Mouse (Mus musculus): Measurements from ENCODE around the gene Cmss1. TPM values are rescaled to one million over a fixed set of nuclear protein-coding genes. Genes with fewer than 3 reads are reported as not detected.

Gene Cmss1
- polyA plus RNA-seq, 1 experiment from 2014 or later, result 67.3 TPM

GRCm38 (mm10) chr16:57479776-57480175, 126.9 kb downstream of the Cmss1 start:
- H3K27me3 ChIP-seq (ENCODE audit: low read depth, poor library complexity, severe bottlenecking), result no peaks in the 10 kb centered on the region
- no peak for DNase-seq (ENCODE audit: low spot score)
- H3K36me3 ChIP-seq, result no peaks in the 10 kb centered on the region
- no peak overlapping the region for H3K4me3 ChIP-seq
- no peaks in the 10 kb centered on the region for H3K4me1 ChIP-seq
- 92% methylated on average over 5 of the region's 5 CpGs for WGBS
- H3K9me3 ChIP-seq (replicated peaks), result peaks cover 7% of the 10 kb centered on the region
- H3K27ac ChIP-seq (replicated peaks), result no peak overlapping the region

GRCm38 (mm10) chr16:57478451-57478850, 128.2 kb downstream of the Cmss1 start:
- Histone ChIP-seq H3K4me1 (peaks cover 5% of the 10 kb centered on the region), H3K4me3 (no peak overlapping the region), H3K27me3 (ENCODE audit: low read depth, poor library complexity, severe bottlenecking) (no peaks in the 10 kb centered on the region), H3K27ac (replicated peaks) (no peak overlapping the region), H3K9me3 (replicated peaks) (peaks cover 7% of the 10 kb centered on the region), H3K36me3 (no peaks in the 10 kb centered on the region)
- DNase-seq (ENCODE audit: low spot score), result no peak
- 95% methylated on average over 2 of the region's 2 CpGs for WGBS

- H3K27ac ChIP-seq (replicated peaks), result no peak overlapping the region
- H3K36me3 ChIP-seq, result no peaks in the 10 kb centered on the region
- no peaks in the 10 kb centered on the region; the same call in 1 of the 2 replicates for H3K27me3 ChIP-seq (ENCODE audit: low read depth, poor library complexity, severe bottlenecking)
- WGBS, result 66% methylated on average over 10 of the region's 10 CpGs
- peaks cover 7% of the 10 kb centered on the region for H3K9me3 ChIP-seq (replicated peaks)
- DNase-seq (ENCODE audit: low spot score), result no peak
- peaks cover 8% of the 10 kb centered on the region for H3K4me1 ChIP-seq
- H3K4me3 ChIP-seq, result no peak overlapping the region
These were observed 133.1 kb downstream of the Cmss1 start for GRCm38 (mm10) chr16:57473415-57474085.

- Histone ChIP-seq H3K27ac (replicated peaks) (no peak overlapping the region), H3K4me3 (no peak overlapping the region), H3K9me3 (replicated peaks) (peaks cover under 1% of the 10 kb centered on the region; the same call in 1 of the 2 replicates), H3K4me1 (peaks cover 8% of the 10 kb centered on the region), H3K27me3 (ENCODE audit: low read depth, poor library complexity, severe bottlenecking) (no peaks in the 10 kb centered on the region; the same call in 1 of the 2 replicates), H3K36me3 (no peaks in the 10 kb centered on the region)
- DNase-seq (ENCODE audit: low spot score), result no peak
These were observed 135.6 kb downstream of the Cmss1 start for GRCm38 (mm10) chr16:57471071-57471470.

DNA sequence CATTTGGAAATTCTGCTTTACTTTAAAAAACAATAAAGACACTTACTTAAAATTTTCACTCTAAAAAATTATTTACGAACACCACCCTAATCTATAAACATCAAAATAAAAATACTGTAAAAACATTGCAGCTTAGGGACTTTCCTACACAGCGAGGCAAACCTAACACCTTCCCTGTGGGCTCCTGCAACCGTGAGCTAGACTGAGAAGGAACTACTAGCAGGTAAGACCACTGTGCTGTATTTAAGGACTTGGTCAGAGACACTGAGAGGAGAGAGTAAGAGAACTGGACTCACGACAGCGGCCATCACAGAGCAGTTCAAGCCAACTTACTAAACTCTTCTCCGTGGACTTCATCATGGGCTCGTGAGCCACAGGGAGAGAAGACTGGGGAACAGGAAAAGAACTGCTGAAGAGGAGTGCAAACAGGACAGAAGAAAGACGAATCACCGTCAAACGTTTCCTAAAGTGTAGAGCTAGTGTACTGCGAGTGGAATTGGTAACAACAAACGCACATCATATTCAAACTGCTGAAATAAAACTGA, 136.3 kb downstream of the Cmss1 start:
- Histone ChIP-seq H3K36me3 (no peaks in the 10 kb centered on the region), H3K27ac (replicated peaks) (no peak overlapping the region), H3K4me3 (no peak overlapping the region), H3K9me3 (replicated peaks) (no peaks in the 10 kb centered on the region), H3K27me3 (ENCODE audit: low read depth, poor library complexity, severe bottlenecking) (no peaks in the 10 kb centered on the region; the same call in 1 of the 2 replicates), H3K4me1 (peaks cover 8% of the 10 kb centered on the region)
- DNase-seq (ENCODE audit: low spot score), result no peak
- 95% methylated on average over 12 of the region's 12 CpGs for WGBS

- 87% methylated on average over 2 of the region's 2 CpGs for WGBS
- Histone ChIP-seq H3K4me1 (peaks cover 8% of the 10 kb centered on the region), H3K4me3 (no peak overlapping the region), H3K36me3 (no peaks in the 10 kb centered on the region), H3K9me3 (replicated peaks) (no peaks in the 10 kb centered on the region), H3K27me3 (ENCODE audit: low read depth, poor library complexity, severe bottlenecking) (no peaks in the 10 kb centered on the region; the same call in 1 of the 2 replicates), H3K27ac (replicated peaks) (no peak overlapping the region)
- DNase-seq (ENCODE audit: low spot score), result no peak
These were observed 136.8 kb downstream of the Cmss1 start for GRCm38 (mm10) chr16:57469869-57470268.

- DNase-seq (ENCODE audit: low spot score), result no peak
- Histone ChIP-seq H3K9me3 (replicated peaks) (no peaks in the 10 kb centered on the region), H3K4me1 (peaks cover 8% of the 10 kb centered on the region), H3K36me3 (no peaks in the 10 kb centered on the region), H3K27me3 (ENCODE audit: low read depth, poor library complexity, severe bottlenecking) (no peaks in the 10 kb centered on the region; the same call in 1 of the 2 replicates), H3K27ac (replicated peaks) (no peak overlapping the region), H3K4me3 (no peak overlapping the region)
- WGBS, result 85% methylated on average over 4 of the region's 4 CpGs
These were observed 137.4 kb downstream of the Cmss1 start for GRCm38 (mm10) chr16:57469301-57469700.

DNA sequence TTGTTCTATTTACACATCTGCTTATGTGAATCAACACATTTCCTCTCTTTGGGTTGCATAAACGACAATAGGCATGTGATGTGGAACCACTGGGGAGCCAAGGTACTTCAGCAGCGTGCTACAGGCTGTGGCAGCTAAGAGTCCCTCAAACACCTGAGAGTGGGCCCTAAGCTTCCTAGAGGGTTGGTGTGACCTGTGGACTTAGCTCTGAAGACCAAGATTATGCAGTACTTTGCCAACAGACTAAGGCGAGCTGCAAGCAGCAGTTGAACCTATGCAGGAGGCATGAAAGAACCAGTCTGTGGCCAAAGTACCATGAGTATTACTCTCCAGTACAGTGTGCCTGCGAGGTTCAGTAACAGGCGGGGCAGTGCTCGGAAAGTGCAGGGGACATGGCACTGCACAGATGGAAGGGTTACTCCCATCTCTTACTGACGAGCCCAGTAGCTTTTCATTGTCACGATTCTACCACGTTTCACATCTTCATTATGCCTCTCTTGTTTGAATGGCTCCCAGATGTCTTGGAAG, 141.2 kb downstream of the Cmss1 start:
- Histone ChIP-seq H3K36me3 (no peaks in the 10 kb centered on the region), H3K4me3 (no peak overlapping the region), H3K4me1 (no peaks in the 10 kb centered on the region), H3K9me3 (replicated peaks) (no peaks in the 10 kb centered on the region), H3K27me3 (ENCODE audit: low read depth, poor library complexity, severe bottlenecking) (no peaks in the 10 kb centered on the region), H3K27ac (replicated peaks) (no peak overlapping the region)
- 89% methylated on average over 9 of the region's 9 CpGs for WGBS
- DNase-seq (ENCODE audit: low spot score), result no peak

- H3K4me3 ChIP-seq, result no peak overlapping the region
- WGBS, result 81% methylated on average over 2 of the region's 2 CpGs
- no peaks in the 10 kb centered on the region for H3K9me3 ChIP-seq (replicated peaks)
- H3K36me3 ChIP-seq, result no peaks in the 10 kb centered on the region
- no peaks in the 10 kb centered on the region for H3K4me1 ChIP-seq
- no peaks in the 10 kb centered on the region for H3K27me3 ChIP-seq (ENCODE audit: low read depth, poor library complexity, severe bottlenecking)
- no peak overlapping the region for H3K27ac ChIP-seq (replicated peaks)
- DNase-seq (ENCODE audit: low spot score), result no peak
These were observed 150.7 kb downstream of the Cmss1 start for GRCm38 (mm10) chr16:57456003-57456402.

DNA sequence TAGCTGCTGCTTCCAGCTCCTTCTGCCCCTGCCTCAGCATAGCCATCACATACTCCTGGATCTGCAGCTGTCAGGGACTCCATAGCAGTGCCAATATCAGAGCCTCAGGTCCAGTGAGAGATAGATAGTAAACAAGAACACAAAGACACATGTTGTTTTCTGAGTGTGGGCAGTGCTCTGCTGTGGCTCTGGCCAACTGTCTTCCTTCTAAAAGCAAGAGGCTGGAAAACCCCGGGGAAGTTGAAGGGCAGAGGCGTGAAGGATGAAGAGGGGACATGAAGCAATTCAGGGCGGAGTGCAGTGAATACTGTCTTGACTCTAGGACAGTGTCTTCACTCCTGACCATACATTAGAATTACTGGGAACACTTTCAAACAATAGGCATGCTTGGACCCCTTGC, 151.1 kb downstream of the Cmss1 start:
- DNase-seq (ENCODE audit: low spot score), result no peak
- Histone ChIP-seq H3K27ac (replicated peaks) (no peak overlapping the region), H3K4me1 (no peaks in the 10 kb centered on the region), H3K27me3 (ENCODE audit: low read depth, poor library complexity, severe bottlenecking) (no peaks in the 10 kb centered on the region), H3K9me3 (replicated peaks) (no peaks in the 10 kb centered on the region), H3K36me3 (no peaks in the 10 kb centered on the region), H3K4me3 (no peak overlapping the region)
- 92% methylated on average over 3 of the region's 3 CpGs for WGBS

DNA sequence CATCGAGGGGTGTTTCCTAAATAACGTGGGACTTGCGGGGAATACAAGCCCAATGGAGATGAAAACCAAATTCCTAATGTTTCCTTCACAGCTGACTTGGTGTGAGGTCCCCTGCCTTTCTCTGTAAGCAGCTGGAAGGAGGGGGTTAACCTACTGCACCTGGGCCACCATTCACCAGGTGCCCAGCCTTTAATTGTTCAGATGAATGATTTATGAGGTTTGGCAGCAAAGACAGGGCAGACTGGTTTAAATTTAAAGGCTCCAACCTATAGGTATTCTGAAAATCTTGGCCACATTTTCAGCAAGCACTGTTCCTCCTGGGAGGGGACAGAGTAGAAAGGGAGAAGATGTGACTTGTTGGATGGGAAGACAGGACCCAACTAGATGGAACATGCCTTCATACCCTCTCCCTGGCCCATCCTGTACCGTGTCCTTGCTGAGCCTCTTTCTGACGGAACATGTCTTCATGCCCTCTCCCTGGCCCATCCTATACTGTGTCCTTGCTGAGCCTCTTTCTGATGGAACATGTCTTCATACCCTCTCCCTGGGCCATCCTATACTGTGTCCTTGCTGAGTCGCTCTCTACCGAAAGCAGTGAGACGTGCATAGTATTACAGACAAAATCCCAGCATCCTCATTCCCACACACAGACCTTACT, 152.4 kb downstream of the Cmss1 start:
- WGBS, result 95% methylated on average over 8 of the region's 8 CpGs

GRCm38 (mm10) chr16:57453009-57453408, 153.7 kb downstream of the Cmss1 start:
- peaks cover 7% of the 10 kb centered on the region; the same call in 1 of the 2 replicates for H3K9me3 ChIP-seq (replicated peaks)
- H3K27me3 ChIP-seq (ENCODE audit: low read depth, poor library complexity, severe bottlenecking), result no peaks in the 10 kb centered on the region
- 83% methylated on average over 7 of the region's 7 CpGs for WGBS
- no peaks in the 10 kb centered on the region for H3K4me1 ChIP-seq
- no peak for DNase-seq (ENCODE audit: low spot score)
- H3K27ac ChIP-seq (replicated peaks), result no peak overlapping the region
- no peaks in the 10 kb centered on the region for H3K36me3 ChIP-seq
- no peak overlapping the region for H3K4me3 ChIP-seq

More for the DNA sequence above, 152.4 kb downstream of the Cmss1 start:
- Histone ChIP-seq H3K9me3 (replicated peaks) (no peaks in the 10 kb centered on the region), H3K4me1 (no peaks in the 10 kb centered on the region), H3K27ac (replicated peaks) (no peak overlapping the region), H3K36me3 (no peaks in the 10 kb centered on the region), H3K4me3 (no peak overlapping the region), H3K27me3 (ENCODE audit: low read depth, poor library complexity, severe bottlenecking) (no peaks in the 10 kb centered on the region)
- DNase-seq (ENCODE audit: low spot score), result no peak

Data from midbrain, embryonic 10.5 days (tissue).